ENCODE assay signal across 24 mouse cellular contexts in genomic region chr15:25652368-25652767, GRCm38 (mm10). TPM values are rescaled to one million over a fixed set of nuclear protein-coding genes. Genes with fewer than 3 reads are reported as not detected.
DNase-seq lines count a peak whose midpoint lies in the region; ATAC-seq and TF ChIP-seq lines count a peak whose summit lies in the region.
"Had no signal": no experiment of that assay in that cellular context is flagged by ENCODE, and none has a peak within 500 bp of the region (broad histone marks: within the 10 kb centered on the region; RNA-seq: fewer than 3 reads in every experiment).

No protein-coding gene starts in this region.

- no peaks in the 10 kb centered on the region for H3K36me3 ChIP-seq in intestine, embryonic 15.5 days
- H3K36me3 ChIP-seq in intestine, embryonic 16.5 days (ENCODE audit: control insufficient read depth, insufficient read depth, low read length), result no peaks in the 10 kb centered on the region
- peaks cover 40% of the 10 kb centered on the region for H3K36me3 ChIP-seq in C2C12 (ENCODE audit: control insufficient read depth, insufficient read depth)
- no peaks in the 10 kb centered on the region for H3K36me3 ChIP-seq in embryonic facial prominence, embryonic 15.5 days
- no peaks in the 10 kb centered on the region for H3K36me3 ChIP-seq in liver, embryonic 16.5 days (ENCODE audit: control insufficient read depth, insufficient read depth)
- H3K36me3 ChIP-seq in heart, embryonic 10.5 days, result no peaks in the 10 kb centered on the region; the same call in 1 of the 2 replicates
- H3K36me3 ChIP-seq: forebrain, embryonic 12.5 days; midbrain, embryonic 12.5 days; stomach, embryonic 15.5 days had no signal

- 61% methylated on average over 5 of the region's 5 CpGs for WGBS in intestine, embryonic 15.5 days
- 68% methylated on average over 5 of the region's 5 CpGs for WGBS in intestine, embryonic 16.5 days
- WGBS in embryonic facial prominence, embryonic 15.5 days, result 51% methylated on average over 5 of the region's 5 CpGs
- 78% methylated on average over 5 of the region's 5 CpGs for WGBS in liver, embryonic 16.5 days (ENCODE audit: insufficient replicate concordance)
- WGBS in heart, embryonic 10.5 days, result 73% methylated on average over 5 of the region's 5 CpGs

- H3K9me3 ChIP-seq in intestine, embryonic 15.5 days, result no peaks in the 10 kb centered on the region
- no peaks in the 10 kb centered on the region for H3K9me3 ChIP-seq in intestine, embryonic 16.5 days (ENCODE audit: control insufficient read depth, low read length)
- H3K9me3 ChIP-seq in embryonic facial prominence, embryonic 15.5 days (replicated peaks), result no peaks in the 10 kb centered on the region
- H3K9me3 ChIP-seq in liver, embryonic 16.5 days (replicated peaks; ENCODE audit: control insufficient read depth, low read length), result no peaks in the 10 kb centered on the region
- H3K9me3 ChIP-seq in heart, embryonic 10.5 days, result no peaks in the 10 kb centered on the region
- H3K9me3 ChIP-seq: midbrain, embryonic 12.5 days; stomach, embryonic 15.5 days had no signal

- H3K4me2 ChIP-seq in intestine, embryonic 15.5 days (replicated peaks), result no peak overlapping the region
- H3K4me2 ChIP-seq in intestine, embryonic 16.5 days (ENCODE audit: low read depth, low read length), result no peak overlapping the region
- no peak overlapping the region for H3K4me2 ChIP-seq in embryonic facial prominence, embryonic 15.5 days (replicated peaks)
- no peak overlapping the region for H3K4me2 ChIP-seq in liver, embryonic 16.5 days (ENCODE audit: low read depth, low read length)
- H3K4me2 ChIP-seq: forebrain, embryonic 12.5 days; heart, embryonic 11.5 days; lung, embryonic 14.5 days; midbrain, embryonic 12.5 days; stomach, embryonic 15.5 days had no signal

- H3K4me3 ChIP-seq in intestine, embryonic 15.5 days (replicated peaks), result no peak overlapping the region
- no peak overlapping the region for H3K4me3 ChIP-seq in intestine, embryonic 16.5 days (ENCODE audit: low read length)
- no peak overlapping the region for H3K4me3 ChIP-seq in C2C12 (ENCODE audit: insufficient read depth, poor library complexity, severe bottlenecking)
- H3K4me3 ChIP-seq in embryonic facial prominence, embryonic 15.5 days (replicated peaks), result no peak overlapping the region
- H3K4me3 ChIP-seq in liver, embryonic 16.5 days (ENCODE audit: low read depth, low read length), result no peak overlapping the region
- H3K4me3 ChIP-seq in heart, embryonic 10.5 days, result no peak overlapping the region
- H3K4me3 ChIP-seq: erythroblast, embryonic 14.5 days; forebrain, embryonic 12.5 days; midbrain, embryonic 12.5 days; stomach, embryonic 15.5 days had no signal

- H3K27ac ChIP-seq in intestine, embryonic 15.5 days, result 0 out of 2 replicates have a peak overlapping the region, but pooled peaks have one; percentile 2
- no peak overlapping the region for H3K27ac ChIP-seq in intestine, embryonic 16.5 days (ENCODE audit: low read length)
- H3K27ac ChIP-seq in embryonic facial prominence, embryonic 15.5 days (replicated peaks), result 0 out of 2 replicates have a peak overlapping the region, but pooled peaks have one; percentile 13
- H3K27ac ChIP-seq in liver, embryonic 16.5 days (ENCODE audit: low read length), result peak overlapping the region; percentile 21; the same call in 1 of the 2 replicates
- H3K27ac ChIP-seq in heart, embryonic 10.5 days, result no peak overlapping the region
- H3K27ac ChIP-seq: forebrain, embryonic 12.5 days; midbrain, embryonic 12.5 days; stomach, embryonic 15.5 days had no signal

- peaks cover 97% of the 10 kb centered on the region for H3K79me3 ChIP-seq in C2C12 (ENCODE audit: low read depth)

- no peak for TF ChIP-seq CTCF in C2C12 (IDR thresholded peaks at IDR 0.05; ENCODE audit: control insufficient read depth, insufficient read depth, insufficient read length)

- DNase-seq in gastrocnemius, postnatal 14 days, result no peak
- no peak for DNase-seq in cerebellum, adult 11-12 months
- DNase-seq in heart, embryonic 10.5 days (ENCODE audit: low spot score), result no peak
- DNase-seq: adrenal gland, postnatal 10 days; cerebellum, adult 9-10 months; kidney, postnatal 4 days; layer of hippocampus, adult 9-11 months; left cerebral cortex, postnatal 4 days; lung, embryonic 14.5 days; thymus, adult 18-20 months; thymus, postnatal 36 days had no signal

- H3ac ChIP-seq in C2C12 (ENCODE audit: control insufficient read depth, insufficient read length, low read depth), result peak overlapping the region; percentile 18

- peaks cover 100% of the 10 kb centered on the region for H3K79me2 ChIP-seq in C2C12 (ENCODE audit: control insufficient read depth, insufficient read depth)

- no peak for ATAC-seq in intestine, embryonic 15.5 days
- ATAC-seq in intestine, embryonic 16.5 days, result no peak
- ATAC-seq in embryonic facial prominence, embryonic 15.5 days (ENCODE audit: insufficient number of reproducible peaks, low FRiP score, low TSS enrichment, low read depth), result peak; percentile 67
- no peak for ATAC-seq in liver, embryonic 16.5 days (ENCODE audit: low read depth)
- ATAC-seq: hindbrain, embryonic 16.5 days; intestine, postnatal 0 days had no signal

- H3K27me3 ChIP-seq in intestine, embryonic 15.5 days (replicated peaks), result no peaks in the 10 kb centered on the region
- H3K27me3 ChIP-seq in intestine, embryonic 16.5 days (replicated peaks; ENCODE audit: control insufficient read depth, insufficient read depth, low read length), result no peaks in the 10 kb centered on the region
- no peaks in the 10 kb centered on the region for H3K27me3 ChIP-seq in C2C12 (ENCODE audit: control insufficient read depth, insufficient read depth, insufficient read length)
- no peaks in the 10 kb centered on the region for H3K27me3 ChIP-seq in embryonic facial prominence, embryonic 15.5 days
- no peaks in the 10 kb centered on the region for H3K27me3 ChIP-seq in liver, embryonic 16.5 days (ENCODE audit: control insufficient read depth, insufficient read depth, low read depth, low read length)
- peaks cover 64% of the 10 kb centered on the region for H3K27me3 ChIP-seq in heart, embryonic 10.5 days (ENCODE audit: insufficient read depth, poor library complexity, severe bottlenecking)
- H3K27me3 ChIP-seq: CH12.LX; midbrain, embryonic 12.5 days; stomach, embryonic 15.5 days had no signal

- intact Hi-C loops in gastrocnemius, postnatal 14 days (cut with DNase I; ENCODE audit: low total_unique reads), result no loop called here

- H3K9ac ChIP-seq in intestine, embryonic 15.5 days, result no peak overlapping the region
- no peak overlapping the region for H3K9ac ChIP-seq in intestine, embryonic 16.5 days (ENCODE audit: low read depth, low read length)
- H3K9ac ChIP-seq in embryonic facial prominence, embryonic 15.5 days, result no peak overlapping the region
- no peak overlapping the region for H3K9ac ChIP-seq in liver, embryonic 16.5 days (ENCODE audit: low read depth, low read length)
- H3K9ac ChIP-seq: forebrain, embryonic 12.5 days; lung, embryonic 14.5 days; midbrain, embryonic 12.5 days; stomach, embryonic 15.5 days had no signal

- H3K4me1 ChIP-seq in intestine, embryonic 15.5 days (replicated peaks), result peaks cover 21% of the 10 kb centered on the region
- peaks cover 35% of the 10 kb centered on the region for H3K4me1 ChIP-seq in intestine, embryonic 16.5 days (ENCODE audit: control insufficient read depth, insufficient read depth, low read length)
- H3K4me1 ChIP-seq in embryonic facial prominence, embryonic 15.5 days, result peaks cover 22% of the 10 kb centered on the region
- peaks cover 20% of the 10 kb centered on the region for H3K4me1 ChIP-seq in liver, embryonic 16.5 days (ENCODE audit: control insufficient read depth, low read depth, low read length)
- H3K4me1 ChIP-seq in heart, embryonic 10.5 days, result peaks cover 37% of the 10 kb centered on the region

TF ChIP-seq in C2C12, 6 proteins besides CTCF, POLR2A, EP300 and RAD21:
- no peak for TF ChIP-seq FOSL1 (IDR thresholded peaks at IDR 0.05; ENCODE audit: insufficient read depth, low read length, poor library complexity, severe bottlenecking)
- TF ChIP-seq CEBPB (IDR thresholded peaks at IDR 0.05; ENCODE audit: low read depth), result no peak

RNA-seq across cellular contexts. Expression of gene Myo10, which starts 30.0 kb away (rescaled TPM):
- 23.9 and 25.3 TPM in 2 replicates for polyA plus RNA-seq in intestine, embryonic 15.5 days (2015; fragmentation: Nextera tagmentation; extraction: Ambion mirVana)
- polyA plus RNA-seq in intestine, embryonic 16.5 days (2015; fragmentation: Nextera tagmentation; extraction: Ambion mirVana), result 17.7 and 19.2 TPM in 2 replicates
- polyA plus RNA-seq in C2C12 (2012; fragmentation: generic; extraction: Trizol), result 89.8 TPM
- polyA plus RNA-seq in embryonic facial prominence, embryonic 15.5 days (2015; fragmentation: Nextera tagmentation; extraction: Ambion mirVana), result 34.0 and 34.9 TPM in 2 replicates
- 3.4 and 4.5 TPM in 2 replicates for polyA plus RNA-seq in liver, embryonic 16.5 days (2015; fragmentation: Nextera tagmentation; extraction: Ambion mirVana)
- 10 to 100 TPM; 48.2 to 50.7 TPM for total RNA-seq in gastrocnemius, postnatal 14 days (2021)
- polyA plus RNA-seq in heart, embryonic 10.5 days (2016; fragmentation: Nextera tagmentation; extraction: Ambion mirVana), result 14.4 and 21.0 TPM in 2 replicates

Comparison
In these comparisons a context has a peak if more than half of its experiments do, and no peak if none do; other contexts are left out.
1. H3K27ac ChIP-seq: peak in intestine, embryonic 15.5 days (single experiment), embryonic facial prominence, embryonic 15.5 days (single experiment) and liver, embryonic 16.5 days (single experiment); none in intestine, embryonic 16.5 days (single experiment) and heart, embryonic 10.5 days (single experiment).